Mouse (Mus musculus) myocyte (in vitro differentiated cells): ENCODE measurements around the gene Eras.

Experiments
- MYOD1 ChIP-seq, 3 experiments: IDR thresholded peaks; one replicate each; pipeline ENCODE4 v1.6.1; 2011; ENCODE audit warnings: control low read depth in 2 of 3, low read depth in 2 of 3, mild to moderate bottlenecking in 2 of 3, moderate library complexity in 1 of 3; ENCODE audit not compliant: insufficient read length in 2 of 3, control insufficient read depth in 1 of 3
- POLR2A ChIP-seq: IDR thresholded peaks from one replicate; pipeline ENCODE4 v1.6.1; 2011; ENCODE audit warnings: low read depth, mild to moderate bottlenecking, control low read depth, moderate library complexity; ENCODE audit not compliant: insufficient read length
- POLR2AphosphoS2 ChIP-seq: IDR thresholded peaks from one replicate; pipeline ENCODE4 v1.6.1; 2011; ENCODE audit warnings: low read depth, control low read depth; ENCODE audit not compliant: insufficient read length
- REST ChIP-seq: IDR thresholded peaks from one replicate; pipeline ENCODE4 v1.6.1; 2011; ENCODE audit warnings: mild to moderate bottlenecking, control low read depth, moderate library complexity; ENCODE audit not compliant: insufficient read depth, insufficient read length

DNA sequence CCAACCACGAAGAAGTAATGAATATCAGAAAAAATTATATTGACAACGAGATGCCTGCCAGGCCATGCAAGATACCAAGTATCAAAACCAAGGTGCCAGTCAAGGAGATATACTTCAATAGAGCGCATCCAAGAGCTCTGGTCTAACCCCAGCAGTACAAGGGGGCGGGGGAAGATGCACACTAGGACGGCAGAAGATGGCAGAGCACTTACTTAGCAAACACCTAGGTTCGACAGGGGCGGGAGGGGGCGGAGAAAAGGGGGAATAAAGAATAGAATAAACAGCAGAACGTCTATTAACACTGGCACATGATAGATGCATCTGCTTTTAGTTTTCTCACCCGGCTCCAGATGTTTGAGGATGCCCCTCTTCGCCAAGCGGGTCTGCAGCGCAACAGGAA lies 30.2 kb downstream of the Eras start:
- TF ChIP-seq POLR2AphosphoS2 (no peak), REST (no peak), MYOD1 (IDR thresholded peaks at IDR 0.05; ENCODE audit: control insufficient read depth in 1 of 3, insufficient read length in 2 of 3, low read depth in 2 of 3) (no peak), POLR2A (no peak)
